Mouse (Mus musculus): ENCODE results near the gene Rbm34. TPM values are rescaled to one million over a fixed set of nuclear protein-coding genes. Genes with fewer than 3 reads are reported as not detected.

Rbm34 gene
- total and polyA plus RNA-seq, 3 experiments, result 24.8 to 42.7 (median 42.3) TPM

- DNase-seq (ENCODE audit: extremely low read depth), result no peak
- H3K9ac ChIP-seq (ENCODE audit: insufficient read depth, low read depth), result no peak overlapping the region
- H3K9me3 ChIP-seq (replicated peaks; ENCODE audit: low read length), result peaks cover 5% of the 10 kb centered on the region
- H3K36me3 ChIP-seq (replicated peaks in 1 of 2; ENCODE audit: control insufficient read depth in 1 of 2, insufficient read depth in 1 of 2, low read length in 1 of 2), result no peaks in the 10 kb centered on the region
- peaks cover 6 to 41% of the 10 kb centered on the region in 2 experiments for H3K4me1 ChIP-seq (ENCODE audit: control insufficient read depth in 1 of 2, insufficient read depth in 2 of 2)
- no peaks in the 10 kb centered on the region for H3K27me3 ChIP-seq (replicated peaks)
- in situ Hi-C loops (cut with MboI; ENCODE audit: low pct_ligation_motif_present, low pct_unique_long_range_greater_than_20kb, low sequenced_read_pairs), result no loop called here
- TF ChIP-seq IRF4 (IDR thresholded peaks at IDR 0.05; ENCODE audit: low read depth, low read length) (0 out of 2 replicates have a peak, but pooled peaks have one; percentile 15), SMC3 (IDR thresholded peaks at IDR 0.05; ENCODE audit: low read depth, low read length) (peak; percentile 30), USF2 (conservative IDR thresholded peaks at IDR 0.05; ENCODE audit: low read depth, low read length) (no peak), MAX (IDR thresholded peaks at IDR 0.05; ENCODE audit: low read length) (peak; percentile 70), BHLHE40 (IDR thresholded peaks at IDR 0.05; ENCODE audit: low read depth, low read length) (peak; percentile 48), CTCF (conservative IDR thresholded peaks at IDR 0.05 in 1 of 2, IDR thresholded peaks at IDR 0.05 in 1 of 2; ENCODE audit: low read depth in 2 of 2, low read length in 2 of 2) (peak in 1 of 2 experiments; percentile 53; a peak in 2 of 4 replicates), MYC (IDR thresholded peaks at IDR 0.05; ENCODE audit: low read depth, low read length) (peak; percentile 74), ZKSCAN1 (IDR thresholded peaks at IDR 0.05; ENCODE audit: borderline replicate concordance, low read depth, low read length) (no peak)
- no peak overlapping the region for H3K27ac ChIP-seq (ENCODE audit: insufficient read depth, low read depth)
- no peaks in the 10 kb centered on the region for H3K79me2 ChIP-seq (replicated peaks; ENCODE audit: control insufficient read depth, extremely low read depth, insufficient read depth, poor library complexity, severe bottlenecking)
- dilution Hi-C loops (cut with MboI; ENCODE audit: extremely low pct_ligation_motif_present, extremely low pct_unique_long_range_greater_than_20kb, low sequenced_read_pairs), result loop anchor here (25.0 kb wide), 1 partner anchor 422 kb away; the partner anchor contains the start of gene Tarbp1
- no peak overlapping the region for H3K4me3 ChIP-seq (replicated peaks in 1 of 3; ENCODE audit: low read depth in 2 of 3, low read length in 2 of 3, poor library complexity in 1 of 3)
- H3K4me2 ChIP-seq (ENCODE audit: insufficient read depth, low read depth, poor library complexity, severe bottlenecking), result no peak overlapping the region
These were observed 62.1 kb downstream of the Rbm34 start for GRCm38 (mm10) chr8:126908805-126909204.

DNA sequence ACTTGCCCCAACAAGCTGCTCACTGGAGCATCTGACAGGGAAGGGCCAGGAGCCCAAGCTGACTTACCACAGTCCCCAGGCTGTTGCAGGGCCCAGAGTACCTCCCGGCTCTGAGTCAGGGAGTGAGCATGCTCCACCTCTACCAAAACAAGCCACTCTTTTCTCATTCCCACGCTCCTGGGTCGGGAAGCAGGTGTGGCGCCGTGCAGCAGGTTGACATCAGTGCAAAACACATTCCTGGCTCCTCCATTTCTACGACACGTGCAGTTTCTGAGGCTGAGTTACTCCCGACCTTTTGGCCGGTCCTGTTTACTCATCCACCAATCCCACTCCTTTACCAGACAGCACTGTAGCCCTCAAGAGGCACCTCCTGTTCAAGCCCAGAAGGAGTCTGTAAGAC is 62.9 kb downstream of the Rbm34 start:
- DNase-seq (ENCODE audit: extremely low read depth), result no peak
- no peak overlapping the region for H3K4me2 ChIP-seq (ENCODE audit: insufficient read depth, low read depth, poor library complexity, severe bottlenecking)
- dilution Hi-C loops (cut with MboI; ENCODE audit: extremely low pct_ligation_motif_present, extremely low pct_unique_long_range_greater_than_20kb, low sequenced_read_pairs), result loop anchor here (25.0 kb wide), 1 partner anchor 421 kb away; the partner anchor contains the start of gene Tarbp1
- H3K27me3 ChIP-seq (replicated peaks), result no peaks in the 10 kb centered on the region
- peaks cover 6 to 40% of the 10 kb centered on the region in 2 experiments for H3K4me1 ChIP-seq (ENCODE audit: control insufficient read depth in 1 of 2, insufficient read depth in 2 of 2)
- no peak for TF ChIP-seq USF2 (conservative IDR thresholded peaks at IDR 0.05; ENCODE audit: low read depth, low read length)
- TF ChIP-seq CTCF (conservative IDR thresholded peaks at IDR 0.05 in 1 of 2, IDR thresholded peaks at IDR 0.05 in 1 of 2; ENCODE audit: low read depth in 2 of 2, low read length in 2 of 2), result no peak
- TF ChIP-seq MXI1 (IDR thresholded peaks at IDR 0.05; ENCODE audit: low read depth, low read length), result no peak
- no peak for TF ChIP-seq POLR2AphosphoS2 (IDR thresholded peaks at IDR 0.05; ENCODE audit: low read depth, low read length)
- no peak for TF ChIP-seq ELF1 (IDR thresholded peaks at IDR 0.05; ENCODE audit: low read depth, low read length)
- no peaks in the 10 kb centered on the region for H3K79me2 ChIP-seq (replicated peaks; ENCODE audit: control insufficient read depth, extremely low read depth, insufficient read depth, poor library complexity, severe bottlenecking)
- H3K27ac ChIP-seq (ENCODE audit: insufficient read depth, low read depth), result no peak overlapping the region
- H3K4me3 ChIP-seq (replicated peaks in 1 of 3; ENCODE audit: low read depth in 2 of 3, low read length in 2 of 3, poor library complexity in 1 of 3), result no peak overlapping the region
- no peaks in the 10 kb centered on the region for H3K36me3 ChIP-seq (replicated peaks in 1 of 2; ENCODE audit: control insufficient read depth in 1 of 2, insufficient read depth in 1 of 2, low read length in 1 of 2)
- peaks cover 5% of the 10 kb centered on the region for H3K9me3 ChIP-seq (replicated peaks; ENCODE audit: low read length)
- no peak overlapping the region for H3K9ac ChIP-seq (ENCODE audit: insufficient read depth, low read depth)
- in situ Hi-C loops (cut with MboI; ENCODE audit: low pct_ligation_motif_present, low pct_unique_long_range_greater_than_20kb, low sequenced_read_pairs), result no loop called here

GRCm38 (mm10) chr8:126907374-126907773 is 63.5 kb downstream of the Rbm34 start:
- H3K4me1 ChIP-seq (ENCODE audit: control insufficient read depth in 1 of 2, insufficient read depth in 2 of 2), result peaks cover 6 to 42% of the 10 kb centered on the region in 2 experiments
- no peaks in the 10 kb centered on the region for H3K79me2 ChIP-seq (replicated peaks; ENCODE audit: control insufficient read depth, extremely low read depth, insufficient read depth, poor library complexity, severe bottlenecking)
- H3K4me3 ChIP-seq (replicated peaks in 1 of 3; ENCODE audit: low read depth in 2 of 3, low read length in 2 of 3, poor library complexity in 1 of 3), result no peak overlapping the region
- no peaks in the 10 kb centered on the region for H3K27me3 ChIP-seq (replicated peaks)
- no peak overlapping the region for H3K4me2 ChIP-seq (ENCODE audit: insufficient read depth, low read depth, poor library complexity, severe bottlenecking)
- no peak overlapping the region for H3K9ac ChIP-seq (ENCODE audit: insufficient read depth, low read depth)
- H3K36me3 ChIP-seq (replicated peaks in 1 of 2; ENCODE audit: control insufficient read depth in 1 of 2, insufficient read depth in 1 of 2, low read length in 1 of 2), result no peaks in the 10 kb centered on the region
- dilution Hi-C loops (cut with MboI; ENCODE audit: extremely low pct_ligation_motif_present, extremely low pct_unique_long_range_greater_than_20kb, low sequenced_read_pairs) (loop anchor here (25.0 kb wide), 1 partner anchor 420 kb away; the partner anchor contains the start of gene Tarbp1), in situ Hi-C loops (cut with MboI; ENCODE audit: low pct_ligation_motif_present, low pct_unique_long_range_greater_than_20kb, low sequenced_read_pairs) (no loop called here)
- TF ChIP-seq MYC (IDR thresholded peaks at IDR 0.05; ENCODE audit: low read depth, low read length) (no peak), POLR2AphosphoS2 (IDR thresholded peaks at IDR 0.05; ENCODE audit: low read depth, low read length) (no peak), MAX (IDR thresholded peaks at IDR 0.05; ENCODE audit: low read length) (no peak), GABPA (IDR thresholded peaks at IDR 0.05; ENCODE audit: insufficient replicate concordance, low read depth, low read length) (no peak), NRF1 (IDR thresholded peaks at IDR 0.05; ENCODE audit: low read depth, low read length) (no peak), HCFC1 (IDR thresholded peaks at IDR 0.05; ENCODE audit: low read depth, low read length) (no peak), MAZ (IDR thresholded peaks at IDR 0.05; ENCODE audit: low read depth, low read length) (no peak), ZMIZ1 (IDR thresholded peaks at IDR 0.05; ENCODE audit: low read depth, low read length) (no peak), JUND (conservative IDR thresholded peaks at IDR 0.05; ENCODE audit: low read depth, low read length) (no peak), MEF2A (IDR thresholded peaks at IDR 0.05; ENCODE audit: borderline replicate concordance, low read depth, low read length) (no peak)
- H3K27ac ChIP-seq (ENCODE audit: insufficient read depth, low read depth), result no peak overlapping the region
- DNase-seq (ENCODE audit: extremely low read depth), result no peak
- H3K9me3 ChIP-seq (replicated peaks; ENCODE audit: low read length), result peaks cover 5% of the 10 kb centered on the region

Data from CH12.LX (cell line).